Mouse (Mus musculus) frontal cortex, postnatal 10 days (tissue): ENCODE results near the gene Zkscan1.

Source experiments
- DNase-seq, 2 experiments: peaks; one replicate each; pipeline ENCODE4 v3.0.0; 2022; ENCODE audit warnings: low spot score in 2 of 2, mixed read lengths in 1 of 2

Zkscan1 gene

GRCm38 (mm10) chr5:138117199-138118015 is 32.5 kb downstream of the Zkscan1 start:
- no peak for DNase-seq

GRCm38 (mm10) chr5:138118041-138118440 is 33.2 kb downstream of the Zkscan1 start:
- no peak for DNase-seq

GRCm38 (mm10) chr5:138132425-138133064 is 47.7 kb downstream of the Zkscan1 start:
- no peak for DNase-seq

GRCm38 (mm10) chr5:138137257-138137656 is 52.4 kb downstream of the Zkscan1 start:
- no peak for DNase-seq

- DNase-seq: no peak
These were observed 53.2 kb downstream of the Zkscan1 start for GRCm38 (mm10) chr5:138137935-138138549.

- DNase-seq: no peak
These were observed 53.7 kb downstream of the Zkscan1 start for GRCm38 (mm10) chr5:138138585-138138984.

GRCm38 (mm10) chr5:138154390-138154789 is 69.5 kb downstream of the Zkscan1 start:
- DNase-seq: no peak

- peak; percentile 84 to 85 for DNase-seq
These were observed 70.6 kb downstream of the Zkscan1 start, which contains the start of gene Zfp113 for GRCm38 (mm10) chr5:138155443-138155976. Gene Zfp113, minus strand, starts transcription at chr5:138155744.
